Mouse (Mus musculus): Measurements from ENCODE around the gene Mt2.

GRCm38 (mm10) chr8:94185791-94186190 is 13.3 kb downstream of the Mt2 start:
- TF ChIP-seq CTCF (IDR thresholded peaks at IDR 0.05; ENCODE audit: borderline replicate concordance, insufficient read depth, low read length) (no peak), POLR2A (IDR thresholded peaks at IDR 0.05; ENCODE audit: low read depth, low read length) (no peak)

Measured in embryonic fibroblast, embryonic 13.5 days (primary cell).